Mouse (Mus musculus): ENCODE data around the gene Meaf6.
A peak's percentile ranks its signal among the peaks of the same experiment; 100 is the strongest.

Gene Meaf6

DNA sequence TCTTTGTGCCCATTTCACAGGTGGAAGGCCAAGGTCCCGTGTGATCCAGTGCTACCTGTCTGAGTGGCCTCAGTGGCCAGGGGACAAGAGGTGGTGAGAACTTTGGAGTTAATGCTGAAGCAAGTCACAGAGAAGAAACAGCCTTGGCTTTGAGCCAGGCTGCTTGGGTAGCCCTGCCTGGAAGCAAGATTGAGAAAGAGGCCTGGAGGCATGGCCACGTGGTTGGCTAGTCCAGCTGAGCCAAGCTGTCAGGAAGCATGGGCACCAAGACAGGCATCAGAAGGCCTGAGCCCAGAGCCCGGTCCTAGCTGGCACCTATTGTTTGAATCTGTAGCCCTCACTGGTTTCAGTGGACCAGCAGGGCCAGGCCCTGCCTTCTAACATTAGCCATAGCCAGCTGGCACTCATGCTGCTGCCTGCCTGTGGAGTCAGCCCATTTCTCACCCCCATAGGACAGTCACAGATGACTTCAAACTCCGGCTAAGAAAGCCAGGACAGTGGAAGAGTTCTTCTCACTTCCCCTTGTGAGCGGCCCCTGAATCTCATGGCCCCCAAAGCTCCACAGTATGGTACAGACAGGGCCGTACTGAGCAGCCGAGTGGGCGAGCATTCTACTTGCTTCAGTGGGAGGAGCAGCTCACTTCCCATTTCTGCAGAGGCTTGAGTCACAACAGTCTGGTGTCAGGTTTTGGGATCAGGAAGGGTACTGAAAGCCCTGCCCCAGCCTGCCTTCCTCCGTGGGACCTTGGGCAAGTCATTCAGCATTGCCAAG is 31.3 kb downstream of the Meaf6 start:
- peak; percentile 70 for DNase-seq (ENCODE audit: low spot score in 2 of 2)

DNA sequence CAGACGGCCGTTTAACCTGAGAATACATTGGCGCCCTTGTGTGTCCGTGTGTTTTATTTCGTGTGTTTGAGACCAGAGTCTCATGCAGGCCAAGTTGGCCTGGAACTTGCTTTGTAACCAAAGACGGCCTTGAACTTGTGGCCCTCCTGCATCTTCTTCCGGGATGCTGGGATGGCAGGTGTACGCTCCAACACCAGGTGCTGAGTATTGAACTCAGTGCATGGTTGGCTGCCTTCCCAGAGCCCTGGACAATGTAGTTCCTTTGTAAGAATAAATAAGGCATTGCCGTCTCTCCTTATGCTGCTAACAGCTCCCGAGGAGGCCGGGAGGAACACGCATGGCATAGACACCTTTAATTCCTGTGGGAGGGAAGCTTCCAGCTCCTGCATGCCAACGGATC is 32.0 kb downstream of the Meaf6 start:
- DNase-seq (ENCODE audit: low spot score in 2 of 2): no peak

DNA sequence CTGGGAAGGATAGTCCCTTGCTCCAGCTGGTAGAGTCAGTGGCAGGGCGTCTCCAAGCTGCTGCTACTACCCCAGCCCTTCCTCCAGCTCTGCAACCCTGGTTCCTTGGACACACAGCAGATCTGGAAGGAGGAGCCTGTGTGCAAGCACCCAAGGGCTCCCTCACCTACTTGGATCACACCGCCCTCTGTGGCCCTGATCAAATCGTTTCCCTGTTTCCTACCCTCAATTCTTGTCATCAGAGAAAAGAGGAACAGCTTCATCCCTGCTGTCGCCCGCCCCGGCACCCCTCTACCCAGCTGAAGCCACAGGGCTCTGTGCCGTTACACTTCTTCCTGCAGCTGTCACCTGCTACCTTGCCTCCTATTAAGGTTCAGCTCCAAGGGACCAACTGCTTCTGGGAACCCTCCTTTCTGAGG is 33.0 kb downstream of the Meaf6 start:
- DNase-seq (ENCODE audit: low spot score in 2 of 2): no peak

DNA sequence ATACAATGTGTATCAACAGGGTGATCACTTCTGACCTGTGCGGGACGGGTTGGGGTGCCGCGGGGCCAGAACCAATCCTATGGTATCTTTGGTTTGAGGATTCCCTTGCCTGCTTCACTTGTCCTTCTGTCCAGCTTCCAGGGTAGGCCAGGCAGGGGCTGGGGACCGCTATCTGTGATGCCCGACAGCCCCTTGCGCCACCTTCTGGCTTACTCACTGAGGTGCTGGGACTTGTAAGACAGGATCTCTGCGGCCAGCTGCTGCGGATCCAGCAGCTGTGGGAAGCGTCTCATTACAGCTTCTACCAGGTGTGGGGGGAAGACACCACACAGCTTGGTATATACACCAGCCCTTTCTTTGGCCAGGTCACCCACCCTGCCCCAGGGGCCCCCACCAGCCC is 34.1 kb downstream of the Meaf6 start:
- DNase-seq (ENCODE audit: low spot score in 2 of 2): no peak

DNA sequence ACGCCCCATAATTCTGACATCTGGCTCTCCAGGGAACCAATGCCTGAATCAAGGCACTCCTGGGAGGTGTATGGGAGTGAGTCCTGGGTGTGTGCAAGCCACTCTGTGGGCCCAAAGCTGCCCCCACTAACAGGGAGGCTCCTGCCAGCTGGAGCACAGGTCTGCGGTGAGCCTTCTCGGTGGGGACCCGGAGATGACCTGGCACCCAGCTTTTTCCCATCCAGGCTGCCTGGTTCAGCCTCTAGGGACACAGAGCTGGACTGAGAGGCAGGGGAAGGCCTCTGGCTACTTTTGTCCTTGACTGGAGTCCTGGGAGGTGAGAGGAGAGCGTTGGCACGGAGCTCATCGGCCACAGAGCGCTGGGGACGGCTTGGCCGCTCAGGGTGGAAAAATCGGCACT is 34.8 kb downstream of the Meaf6 start:
- no peak for DNase-seq (ENCODE audit: low spot score in 2 of 2)

DNA sequence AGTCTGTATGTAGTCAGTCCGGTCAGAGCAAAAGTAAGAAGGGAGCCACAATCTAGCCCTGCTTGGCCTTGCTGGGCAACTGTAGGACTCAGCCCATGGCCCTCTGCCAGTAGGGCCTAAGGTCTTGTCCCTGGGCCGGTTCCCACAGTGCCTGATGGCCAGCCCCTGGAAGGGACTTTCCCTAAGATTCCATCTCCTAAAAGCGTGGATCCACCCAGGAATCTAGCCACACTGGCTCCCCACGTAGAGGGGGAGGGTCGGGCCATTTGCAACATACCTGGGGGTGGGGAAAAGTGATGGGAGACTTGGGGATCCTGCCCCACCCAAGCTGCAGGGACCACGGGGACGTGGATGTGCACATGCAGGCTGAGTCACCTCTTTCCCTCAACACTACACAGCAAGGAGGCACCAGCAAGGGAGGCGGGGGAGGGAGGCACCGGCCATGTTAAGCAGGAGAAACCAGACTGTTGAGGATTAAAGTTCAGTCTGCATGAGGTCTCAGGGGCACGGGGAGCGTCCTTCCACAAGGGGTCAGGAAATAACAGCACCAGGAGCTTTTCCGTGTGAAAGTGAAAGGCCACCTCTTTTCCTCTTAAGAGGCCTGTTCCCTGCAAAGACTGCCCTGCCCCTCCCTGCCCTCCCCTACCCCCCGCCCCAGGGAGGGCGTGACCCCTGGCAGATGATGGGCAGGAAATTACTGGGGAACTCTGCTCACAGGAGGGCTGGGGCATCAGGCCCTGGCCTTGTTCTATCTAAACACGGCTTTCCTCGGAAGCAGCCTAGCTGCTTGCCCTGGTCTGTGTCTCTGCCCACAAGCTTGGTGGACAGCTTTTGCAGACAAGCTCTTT is 37.7 kb downstream of the Meaf6 start:
- peak; percentile 80 to 86 for DNase-seq (ENCODE audit: low spot score in 2 of 2)

DNA sequence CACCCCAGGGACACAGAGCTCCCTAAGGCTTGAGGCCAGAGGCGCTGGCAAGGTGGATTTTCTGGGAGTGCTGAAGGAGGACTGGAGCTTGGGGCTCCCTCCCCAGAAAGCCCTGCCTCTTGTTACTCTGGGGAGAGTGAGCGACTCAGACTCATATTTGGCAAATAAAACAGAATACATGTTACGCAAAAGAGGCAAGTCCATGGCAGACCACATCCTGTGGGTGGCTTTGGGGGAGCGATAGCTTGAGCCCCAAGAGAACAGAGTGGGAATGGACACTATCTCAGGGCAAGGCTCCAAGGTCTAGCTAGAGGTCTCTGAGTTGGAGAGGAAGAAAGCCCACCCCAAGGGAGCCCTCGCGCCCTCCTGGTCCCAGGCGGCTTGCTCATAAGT is 38.3 kb downstream of the Meaf6 start:
- DNase-seq (ENCODE audit: low spot score in 2 of 2): no peak

DNA sequence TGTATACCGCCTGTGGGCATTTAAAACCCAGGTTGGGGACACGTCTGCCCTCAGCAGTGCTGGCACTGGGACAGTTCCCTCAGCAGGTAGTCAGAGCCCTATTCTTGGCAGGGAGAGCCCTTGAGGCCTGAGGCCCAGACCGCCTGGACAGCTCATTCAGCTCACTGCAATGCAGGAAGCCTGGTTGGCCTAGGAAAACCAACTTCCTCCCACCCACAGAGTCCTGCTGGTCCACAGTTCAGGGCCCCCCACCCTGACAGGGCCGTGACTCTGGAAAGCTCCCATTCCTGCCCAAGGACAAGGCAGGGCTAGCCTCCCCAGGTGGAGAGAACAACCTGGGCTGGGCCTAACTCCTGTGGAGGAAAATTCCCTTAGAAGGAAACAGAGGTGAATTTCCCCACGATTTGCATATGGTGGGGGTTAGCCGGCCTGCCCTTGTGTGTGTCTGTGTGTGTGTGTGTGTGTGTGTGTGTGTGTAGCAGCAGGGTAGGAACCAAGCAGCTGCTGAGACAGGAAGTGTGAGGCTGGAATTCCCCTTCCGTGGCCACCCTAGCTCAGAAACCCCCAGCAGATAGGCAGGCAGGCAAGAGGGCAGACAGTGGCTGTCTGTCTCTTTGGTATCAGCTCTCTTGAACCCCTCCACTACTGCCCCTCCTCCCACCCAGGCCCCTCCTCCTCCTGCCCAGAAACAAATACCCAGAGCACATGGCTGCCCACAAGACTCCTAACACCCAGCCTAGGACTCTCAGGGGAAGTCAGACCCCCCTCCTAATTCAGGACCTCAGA is 39.7 kb downstream of the Meaf6 start:
- peak; percentile 47 to 69 for DNase-seq (ENCODE audit: low spot score in 2 of 2)

DNA sequence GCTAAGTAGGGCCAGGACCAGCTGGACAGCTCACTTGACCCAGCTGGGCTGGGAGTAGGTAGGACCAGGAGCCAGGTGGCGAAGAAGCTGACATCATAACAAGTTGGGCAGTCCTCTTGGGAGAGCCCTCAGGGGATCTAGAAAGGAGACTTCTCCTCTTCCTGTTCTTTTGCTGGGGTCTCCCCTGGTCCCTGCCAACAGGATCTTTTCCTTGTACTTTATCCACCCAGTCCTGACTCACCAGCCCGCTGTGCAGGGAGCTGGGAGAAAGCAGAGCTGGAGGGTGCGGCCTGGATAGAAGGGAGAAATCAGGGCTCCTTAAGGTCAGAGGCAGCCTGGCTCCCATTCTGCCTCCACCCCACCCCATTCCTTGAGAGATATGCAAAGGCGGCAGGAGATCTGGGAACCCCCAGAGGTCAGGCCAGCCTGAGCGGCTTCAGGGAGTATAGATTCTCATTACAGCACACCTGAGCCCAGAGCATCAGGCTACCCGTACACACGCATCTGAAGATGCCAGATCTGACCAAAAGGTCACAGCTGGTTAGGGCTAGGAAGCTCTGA is 40.5 kb downstream of the Meaf6 start:
- peak in 1 of 2 experiments; percentile 50 for DNase-seq (ENCODE audit: low spot score in 2 of 2)

DNA sequence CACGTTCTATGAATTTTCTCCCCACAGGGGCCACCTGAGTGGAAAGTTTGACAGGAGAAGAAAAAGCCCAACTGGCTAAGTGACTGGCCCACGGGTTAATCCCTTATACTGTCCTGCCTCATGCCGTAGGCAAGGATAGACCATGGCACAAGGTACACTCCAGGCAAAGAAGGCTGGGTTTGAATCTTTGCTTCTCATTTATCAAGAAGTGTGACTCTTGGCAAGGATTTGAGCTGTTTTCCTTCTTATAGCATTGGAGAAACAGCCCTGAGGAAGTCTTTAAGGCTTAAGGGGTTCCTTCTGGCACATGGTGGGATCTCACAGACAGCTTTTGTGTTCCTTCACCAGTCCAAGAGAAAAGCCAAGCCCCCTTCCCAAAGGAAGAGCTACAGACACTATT is 41.3 kb downstream of the Meaf6 start:
- DNase-seq (ENCODE audit: low spot score in 2 of 2): no peak

DNA sequence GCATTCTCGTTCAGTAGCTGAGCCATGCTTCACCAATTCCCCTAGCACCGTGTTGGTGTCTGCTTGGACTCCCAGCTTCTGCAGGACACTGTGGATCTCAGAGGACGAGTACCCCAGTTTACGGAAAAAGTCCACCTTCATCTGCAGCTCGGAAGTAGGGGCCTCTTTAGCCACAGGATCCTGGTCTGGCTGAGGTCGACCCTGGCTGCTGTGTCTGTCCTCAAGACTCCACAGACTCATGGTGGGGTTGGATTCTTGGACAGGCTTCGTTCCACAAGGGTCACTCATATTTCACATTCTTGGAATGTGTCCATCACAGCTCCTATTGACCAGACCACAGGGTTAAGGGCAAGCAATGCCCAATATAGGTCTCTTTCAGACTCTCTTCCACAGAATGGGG is 41.8 kb downstream of the Meaf6 start:
- DNase-seq (ENCODE audit: low spot score in 2 of 2): no peak

DNA sequence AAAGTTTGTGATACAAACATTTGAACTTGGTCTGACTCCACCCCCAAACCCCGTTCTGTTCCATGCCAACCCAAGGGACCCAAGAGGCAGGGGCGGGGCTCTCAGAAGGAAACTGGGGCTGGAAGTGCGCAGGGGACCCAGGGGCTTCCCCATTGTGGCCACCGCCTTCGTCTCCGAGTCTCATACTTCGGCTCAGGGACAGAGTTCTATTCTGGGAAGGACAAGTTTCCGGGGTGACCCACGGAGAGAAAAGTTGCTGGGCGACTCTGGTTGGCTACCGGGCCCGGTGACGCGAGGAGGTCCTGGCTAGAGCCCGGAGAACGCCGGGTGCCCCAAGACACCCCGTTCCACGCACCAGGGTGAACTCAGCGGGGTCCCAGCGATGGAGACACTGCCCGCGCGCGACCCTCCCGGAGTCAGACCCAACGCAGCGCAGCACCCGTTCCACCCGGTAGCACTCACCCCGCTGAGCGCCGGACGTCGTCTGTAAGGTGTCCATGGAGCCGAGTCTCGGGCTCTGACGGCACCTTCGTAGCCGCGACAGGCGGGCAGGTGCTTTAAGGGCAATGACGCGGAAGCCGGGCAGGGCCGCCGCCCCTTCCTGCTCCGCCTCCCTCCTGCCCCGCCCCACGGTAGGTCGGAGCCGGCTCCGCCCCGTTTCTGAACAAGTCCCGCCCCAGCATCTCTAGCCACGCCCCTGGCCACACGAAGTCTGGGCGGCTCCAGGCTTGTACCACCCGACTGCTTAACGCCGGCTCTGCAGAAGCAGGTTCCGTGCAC is 42.6 kb downstream of the Meaf6 start, which contains the start of gene Zc3h12a:
Gene Zc3h12a, minus strand, starts transcription at position 536 of the 780 bp plus-strand sequence.
- peak; percentile 89 to 90 for DNase-seq (ENCODE audit: low spot score in 2 of 2)

DNA sequence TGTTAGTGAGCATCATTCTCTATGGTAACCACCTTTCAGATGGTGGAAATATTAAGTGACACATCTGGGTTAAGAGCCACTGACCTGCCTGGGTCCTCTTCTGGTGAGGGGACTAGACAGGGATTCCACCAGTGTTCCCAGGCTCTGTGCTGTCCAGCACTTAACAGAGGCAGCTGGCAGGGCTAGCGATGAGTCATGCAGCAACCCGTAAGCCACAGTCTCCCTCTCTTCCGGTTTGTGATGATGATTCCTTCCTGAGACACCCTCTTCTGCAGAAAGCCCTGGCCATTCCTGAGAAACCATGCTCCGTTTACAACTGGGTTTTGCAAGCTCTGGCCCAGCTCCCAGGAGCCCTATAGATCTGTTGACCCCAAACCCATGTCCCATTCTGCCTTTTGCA is 46.6 kb downstream of the Meaf6 start:
- peak; percentile 68 for DNase-seq (ENCODE audit: low spot score in 2 of 2)

DNA sequence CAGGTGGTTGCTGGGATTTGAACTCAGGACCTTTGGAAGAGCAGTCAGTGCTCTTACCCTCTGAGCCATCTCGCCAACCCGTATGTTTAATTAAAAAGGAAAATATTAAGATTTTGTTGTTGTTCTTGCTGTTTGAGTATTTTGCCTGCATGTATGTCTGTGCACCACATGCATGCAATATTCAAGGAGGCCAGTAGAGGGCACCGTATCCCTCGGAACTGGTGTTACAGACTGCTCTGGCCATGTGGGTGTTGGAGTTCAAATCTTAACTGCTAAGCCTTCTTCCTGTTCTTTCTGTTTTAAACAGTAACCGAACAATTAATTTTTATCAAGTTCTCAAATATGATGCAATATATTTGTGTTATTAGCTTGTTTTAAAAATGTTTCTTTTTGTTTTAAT is 47.5 kb downstream of the Meaf6 start:
- DNase-seq (ENCODE audit: low spot score in 2 of 2): no peak

DNA sequence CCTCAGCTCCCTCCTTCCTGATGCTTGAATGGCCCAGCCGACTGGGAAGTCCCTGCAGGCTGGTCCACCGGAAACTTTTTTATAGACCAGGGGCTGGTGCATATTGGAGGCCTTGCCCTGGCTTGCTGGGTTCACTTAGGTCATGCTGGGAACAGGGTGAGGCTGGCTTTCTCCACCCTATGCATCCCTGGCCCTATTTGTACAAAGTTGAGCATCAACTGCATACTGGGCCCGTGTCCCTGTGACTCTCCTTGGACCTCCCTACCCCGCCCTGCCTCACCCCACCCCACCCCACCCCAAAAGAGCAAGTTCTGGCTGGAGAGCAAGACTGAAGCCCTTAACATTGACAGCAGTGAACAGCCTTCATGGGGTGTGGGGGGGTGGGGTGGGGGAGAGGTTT is 49.3 kb downstream of the Meaf6 start:
- no peak for DNase-seq (ENCODE audit: low spot score in 2 of 2)

DNA sequence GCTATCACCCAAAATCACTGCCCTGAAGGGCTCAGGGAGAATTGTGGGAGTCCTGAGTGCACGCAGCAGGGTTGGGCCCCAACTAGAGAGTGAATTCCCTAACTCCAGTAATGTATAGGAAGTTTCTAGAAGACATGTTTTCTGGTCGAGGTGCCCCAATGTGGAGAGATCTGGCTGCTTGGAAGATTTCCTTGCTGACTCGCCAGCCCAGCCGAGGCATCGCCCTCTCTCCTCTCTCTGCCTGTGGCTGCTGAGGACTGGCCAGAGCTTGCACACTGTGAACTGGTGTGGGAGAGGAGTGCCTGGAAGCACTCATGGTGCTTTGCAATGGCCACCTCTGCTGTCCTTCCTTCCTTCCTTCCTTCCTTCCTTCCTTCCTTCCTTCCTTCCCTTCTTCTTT is 49.7 kb downstream of the Meaf6 start:
- DNase-seq (ENCODE audit: low spot score in 2 of 2): no peak

DNA sequence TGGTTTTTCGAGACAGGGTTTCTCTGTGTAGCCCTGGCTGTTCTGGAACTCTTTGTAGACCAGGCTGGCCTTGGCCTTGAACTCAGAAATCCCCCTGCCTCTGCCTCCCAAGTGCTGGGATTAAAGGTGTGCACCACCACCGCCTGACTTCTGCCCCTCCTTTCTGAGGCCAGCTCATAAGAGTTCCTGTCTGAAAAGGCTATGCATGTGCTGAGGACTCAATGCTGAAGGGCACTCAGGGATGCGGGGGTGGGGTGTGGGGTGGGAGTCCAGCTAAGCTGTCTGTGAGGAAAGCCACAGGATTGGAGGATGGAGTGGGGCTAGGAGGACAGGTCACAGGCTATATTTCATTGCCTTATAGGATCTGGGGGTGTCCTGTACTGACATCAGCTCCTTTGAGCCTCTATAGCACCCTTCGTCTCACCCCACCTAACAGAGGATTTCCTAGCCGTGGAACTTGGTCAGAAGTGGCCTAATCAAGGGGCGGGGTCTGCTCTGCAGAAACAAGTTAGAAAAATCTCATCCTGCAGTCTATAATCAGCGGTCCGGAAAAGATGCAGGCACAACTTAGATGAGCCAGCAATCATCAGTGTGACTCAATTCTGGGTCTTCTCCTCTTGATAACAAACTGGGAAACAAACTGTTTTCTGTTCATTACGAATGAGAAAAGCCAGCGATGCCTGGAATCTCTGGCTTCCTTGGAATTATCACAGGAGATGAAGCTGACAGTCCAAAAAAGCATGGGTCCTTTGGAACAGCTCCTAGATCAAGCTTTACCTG is 50.3 kb downstream of the Meaf6 start:
- DNase-seq (ENCODE audit: low spot score in 2 of 2): no peak

DNA sequence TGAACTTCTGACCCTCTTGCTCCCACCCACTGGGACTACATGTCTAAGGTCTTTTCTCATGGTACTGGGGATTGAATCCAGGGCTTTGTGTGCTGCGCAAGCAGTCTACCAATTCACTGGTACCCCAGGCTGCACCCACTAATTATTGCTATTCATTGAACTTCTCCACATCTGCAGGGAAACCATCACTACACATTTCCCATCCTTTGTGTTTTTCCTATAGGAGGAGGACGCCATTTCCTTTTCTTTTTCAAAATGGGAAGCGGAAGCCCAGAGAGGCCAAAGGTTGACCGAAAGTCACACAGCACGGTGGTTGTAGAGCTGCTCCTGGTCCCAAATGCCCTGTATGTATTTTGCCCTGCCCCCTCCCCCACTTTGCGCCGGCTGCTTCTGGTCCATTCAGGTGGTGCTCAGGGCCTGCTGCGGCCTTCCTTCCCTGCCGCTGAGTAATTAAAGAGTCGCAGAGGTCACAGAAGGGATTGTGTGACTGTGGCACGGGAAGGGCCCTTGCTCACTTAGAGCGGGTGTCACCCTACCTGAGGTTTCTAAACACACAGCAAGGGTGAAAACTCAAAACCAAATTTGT is 51.5 kb downstream of the Meaf6 start:
- DNase-seq (ENCODE audit: low spot score in 2 of 2): no peak

DNA sequence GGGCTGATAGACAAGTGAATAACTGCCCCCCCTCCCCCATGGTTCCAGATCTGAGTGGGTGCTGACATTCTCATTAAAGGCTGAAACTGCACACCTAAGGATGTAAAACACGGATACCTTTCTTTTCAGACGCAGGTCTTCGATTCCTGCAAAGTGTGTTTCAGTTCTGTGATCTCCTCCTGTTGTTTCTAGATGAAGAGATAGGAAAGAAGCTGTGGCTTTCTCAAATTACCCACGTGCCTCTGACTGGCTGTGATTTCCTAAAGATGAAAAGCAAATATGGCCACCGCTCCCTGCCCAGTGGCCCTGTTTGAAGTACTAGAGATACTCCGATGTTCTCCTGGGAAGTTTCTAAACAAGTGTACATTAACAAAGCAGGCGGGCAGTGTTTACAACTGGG is 53.4 kb downstream of the Meaf6 start:
- DNase-seq (ENCODE audit: low spot score in 2 of 2): no peak

DNA sequence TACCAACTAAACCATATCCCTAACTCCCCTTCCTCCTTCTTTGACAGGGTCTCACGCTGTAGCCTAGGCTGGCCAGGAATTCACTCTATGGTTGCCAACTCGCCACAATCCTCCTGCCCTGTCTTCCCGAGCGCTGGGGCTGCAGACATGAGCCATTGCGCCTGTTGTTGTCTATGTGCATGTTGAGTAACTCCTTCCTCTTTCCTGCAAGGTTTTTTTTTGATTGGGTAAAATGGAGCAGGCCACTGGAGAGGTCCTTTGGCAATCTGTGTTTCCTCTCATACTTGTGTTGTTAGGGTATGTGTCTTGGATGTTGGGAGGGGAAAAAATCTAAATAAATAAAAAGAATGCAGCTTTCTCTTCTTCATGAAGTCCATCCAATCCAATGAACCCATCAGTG is 59.3 kb downstream of the Meaf6 start:
- no peak for DNase-seq (ENCODE audit: low spot score in 2 of 2)
